Mouse (Mus musculus): Measurements from ENCODE around the gene Gsk3a.
"Not testable (repeated sequence)": the region's sequence is repeated elsewhere in the genome, so short reads cannot be mapped to it uniquely, and the experiment has no call there.

Gsk3a gene

GRCm38 (mm10) chr7:25272445-25273258, 35.0 kb upstream of the Gsk3a start:
- DNase-seq = peak in 1 of 2 experiments; percentile 16

GRCm38 (mm10) chr7:25271651-25272444, 34.2 kb upstream of the Gsk3a start:
- peak in 1 of 2 experiments; percentile 18 for DNase-seq

- DNase-seq = peak in 1 of 2 experiments; percentile 16
These were observed 33.3 kb upstream of the Gsk3a start for GRCm38 (mm10) chr7:25270652-25271633.

- DNase-seq = peak in 1 of 2 experiments; percentile 49
These were observed 32.1 kb upstream of the Gsk3a start for GRCm38 (mm10) chr7:25269545-25270271.

DNA sequence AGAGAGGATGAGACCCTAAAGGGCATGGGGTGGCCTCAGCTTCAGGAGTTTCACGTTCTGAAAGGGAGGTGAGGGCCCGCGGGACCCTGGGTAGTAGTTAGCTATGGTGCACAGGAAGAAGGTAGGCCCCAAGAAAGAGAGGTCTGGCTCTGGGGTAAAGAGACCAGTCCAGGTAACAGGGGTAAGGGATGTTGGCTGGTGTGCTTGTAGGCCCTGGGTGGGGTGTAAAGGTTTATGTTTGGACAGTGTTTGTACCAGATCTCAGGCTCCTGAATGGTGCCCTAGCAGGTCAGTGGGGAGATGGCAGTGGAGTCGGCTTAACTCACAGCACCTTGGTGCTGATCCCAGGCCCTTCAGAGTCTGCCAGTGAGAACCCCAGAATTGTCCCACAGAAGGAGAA, 31.4 kb upstream of the Gsk3a start:
- DNase-seq = peak in 1 of 2 experiments; percentile 39

DNA sequence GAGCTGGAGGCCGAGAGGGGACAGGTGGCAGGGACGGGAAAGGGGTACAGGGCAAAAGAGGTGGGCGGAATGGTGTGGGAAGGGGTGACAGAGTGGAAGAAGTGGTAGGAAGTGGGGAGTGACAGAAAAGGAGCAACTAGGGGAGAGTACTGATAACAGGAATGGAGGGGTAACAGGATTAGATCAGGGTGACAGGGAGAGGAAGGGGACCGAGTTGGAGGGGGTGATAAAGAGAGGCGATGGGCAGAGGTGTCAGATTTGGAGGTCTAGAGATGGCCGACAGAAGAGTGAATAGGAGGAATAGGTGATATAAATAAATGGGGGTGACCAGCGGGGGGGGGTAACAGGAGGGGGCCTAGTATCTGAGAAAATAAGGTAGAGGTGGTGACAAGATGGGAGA, 30.9 kb upstream of the Gsk3a start:
- DNase-seq = no peak

GRCm38 (mm10) chr7:25267751-25268463, 30.3 kb upstream of the Gsk3a start:
- peak; percentile 99 to 100 for DNase-seq

GRCm38 (mm10) chr7:25267301-25267750, 29.7 kb upstream of the Gsk3a start, which contains the start of gene Cic:
TSS of gene Cic (plus strand) at chr7:25267704.
- DNase-seq = peak; percentile 96 to 99

DNA sequence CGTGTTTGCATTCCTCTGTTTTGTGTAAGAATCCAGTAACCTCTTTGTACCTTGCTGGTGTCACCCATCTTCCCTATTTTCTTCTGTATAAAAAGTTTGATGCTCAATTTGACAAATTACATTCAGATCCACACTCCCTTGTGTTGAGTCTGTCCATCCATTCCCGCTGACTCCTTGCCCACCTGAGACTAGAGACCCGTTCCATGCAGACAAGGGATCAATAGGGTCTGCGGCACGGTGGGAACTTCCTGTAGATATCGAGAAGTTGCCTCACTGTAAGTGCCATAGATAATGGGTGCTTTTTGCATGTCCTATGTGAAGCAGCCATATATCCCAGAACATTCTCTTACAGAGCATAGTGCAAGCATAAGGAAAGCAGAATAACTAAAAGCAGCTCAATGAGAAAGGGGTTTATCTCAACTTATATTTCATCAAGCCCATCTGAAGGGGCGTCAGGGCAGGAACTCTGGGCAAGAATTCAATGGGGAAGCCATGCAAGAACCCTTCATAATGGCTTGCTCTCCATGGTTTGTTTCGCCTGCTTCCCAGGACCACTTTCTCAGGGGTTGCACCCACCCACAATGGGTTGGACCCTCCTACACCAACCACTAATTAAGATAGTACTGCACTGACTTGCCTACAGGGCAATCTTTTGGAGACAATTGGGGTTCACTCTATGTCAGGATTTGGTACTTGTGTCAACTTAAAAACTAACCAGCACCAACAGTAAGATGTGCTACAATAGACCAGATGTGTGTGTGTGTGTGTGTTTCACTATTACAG, 28.7 kb upstream of the Gsk3a start:
- DNase-seq = no peak

- not testable (repeated sequence) for DNase-seq
These were observed 28.1 kb upstream of the Gsk3a start for GRCm38 (mm10) chr7:25265743-25266142.

GRCm38 (mm10) chr7:25263968-25264870, 26.6 kb upstream of the Gsk3a start:
- DNase-seq = no peak

- no peak for DNase-seq
These were observed 24.2 kb upstream of the Gsk3a start for GRCm38 (mm10) chr7:25261896-25262295.

DNA sequence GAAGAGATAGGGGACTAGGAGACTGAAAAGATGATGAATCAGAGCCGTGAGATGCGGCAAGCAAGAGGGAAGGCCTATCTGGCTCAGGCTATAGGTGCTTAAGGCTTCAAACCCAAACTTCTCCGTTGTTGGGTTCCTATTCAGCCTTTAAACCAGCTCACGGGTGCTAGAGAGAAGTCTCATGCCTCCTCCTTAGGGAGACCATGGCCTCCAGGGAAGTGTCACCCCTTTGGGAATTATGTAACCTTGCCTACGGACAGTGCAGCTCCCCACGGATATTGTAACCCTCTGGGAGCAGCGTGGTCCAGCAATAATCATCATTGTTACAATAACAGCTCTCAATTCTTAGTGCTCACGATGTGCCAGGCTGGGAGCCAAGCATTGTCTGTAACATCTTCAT, 14.2 kb upstream of the Gsk3a start:
- no peak for DNase-seq

DNA sequence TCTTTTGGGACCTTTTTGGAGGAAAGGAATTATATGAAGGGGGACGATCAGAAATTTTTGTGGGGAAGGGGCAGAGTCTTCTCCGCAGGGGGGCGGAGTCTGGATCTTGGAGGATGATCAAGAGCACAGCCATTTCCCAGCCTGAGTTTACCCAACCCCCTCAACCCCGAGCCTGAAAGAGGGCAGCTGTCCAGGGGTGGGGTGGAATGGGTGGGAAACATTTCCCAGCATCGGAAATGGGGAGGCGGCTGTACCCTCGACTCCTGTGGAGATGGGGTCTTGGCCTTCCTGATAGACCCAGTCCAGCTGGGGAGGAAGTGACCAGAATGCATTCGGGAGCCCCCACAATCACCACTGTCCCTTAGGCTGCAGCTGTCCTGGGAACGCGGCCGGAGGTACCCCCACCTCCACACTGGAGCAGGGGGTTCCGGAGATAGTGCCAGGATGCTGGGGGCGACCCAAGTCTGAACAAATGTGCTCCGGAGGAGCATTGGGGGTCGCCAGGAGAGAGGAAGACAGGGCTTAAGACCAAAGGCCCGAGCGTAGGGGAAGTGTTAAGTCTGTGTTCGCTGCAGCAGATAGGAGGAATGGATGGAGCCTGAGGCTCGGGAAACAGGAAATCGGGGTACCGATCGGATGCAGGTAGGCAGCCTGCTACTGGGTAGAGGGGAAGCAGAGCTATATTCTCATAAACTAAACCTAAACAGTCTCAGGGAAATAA, 13.6 kb upstream of the Gsk3a start:
- DNase-seq = peak; percentile 30 to 62

- peak; percentile 87 to 88 for DNase-seq
These were observed 12.7 kb upstream of the Gsk3a start, which contains the start of gene Erf for GRCm38 (mm10) chr7:25250141-25250972. TSS of gene Erf (minus strand) at chr7:25250761.

GRCm38 (mm10) chr7:25249314-25250140, 11.9 kb upstream of the Gsk3a start:
- DNase-seq = peak; percentile 66 to 76

Data from thymus, adult 18-20 months (tissue).